Mouse (Mus musculus) urinary bladder, adult 18-20 months (tissue): ENCODE measurements around the gene Swt1.
A peak's percentile ranks its signal among the peaks of the same experiment; 100 is the strongest.
"Not testable (repeated sequence)": the region's sequence is repeated elsewhere in the genome, so short reads cannot be mapped to it uniquely, and the experiment has no call there.

Experiments
- DNase-seq, 2 experiments: peaks; one replicate each; pipeline ENCODE4 v3.0.0; 2022; ENCODE audit warnings: low spot score in 2 of 2, mixed read lengths in 2 of 2

Swt1 gene

DNA sequence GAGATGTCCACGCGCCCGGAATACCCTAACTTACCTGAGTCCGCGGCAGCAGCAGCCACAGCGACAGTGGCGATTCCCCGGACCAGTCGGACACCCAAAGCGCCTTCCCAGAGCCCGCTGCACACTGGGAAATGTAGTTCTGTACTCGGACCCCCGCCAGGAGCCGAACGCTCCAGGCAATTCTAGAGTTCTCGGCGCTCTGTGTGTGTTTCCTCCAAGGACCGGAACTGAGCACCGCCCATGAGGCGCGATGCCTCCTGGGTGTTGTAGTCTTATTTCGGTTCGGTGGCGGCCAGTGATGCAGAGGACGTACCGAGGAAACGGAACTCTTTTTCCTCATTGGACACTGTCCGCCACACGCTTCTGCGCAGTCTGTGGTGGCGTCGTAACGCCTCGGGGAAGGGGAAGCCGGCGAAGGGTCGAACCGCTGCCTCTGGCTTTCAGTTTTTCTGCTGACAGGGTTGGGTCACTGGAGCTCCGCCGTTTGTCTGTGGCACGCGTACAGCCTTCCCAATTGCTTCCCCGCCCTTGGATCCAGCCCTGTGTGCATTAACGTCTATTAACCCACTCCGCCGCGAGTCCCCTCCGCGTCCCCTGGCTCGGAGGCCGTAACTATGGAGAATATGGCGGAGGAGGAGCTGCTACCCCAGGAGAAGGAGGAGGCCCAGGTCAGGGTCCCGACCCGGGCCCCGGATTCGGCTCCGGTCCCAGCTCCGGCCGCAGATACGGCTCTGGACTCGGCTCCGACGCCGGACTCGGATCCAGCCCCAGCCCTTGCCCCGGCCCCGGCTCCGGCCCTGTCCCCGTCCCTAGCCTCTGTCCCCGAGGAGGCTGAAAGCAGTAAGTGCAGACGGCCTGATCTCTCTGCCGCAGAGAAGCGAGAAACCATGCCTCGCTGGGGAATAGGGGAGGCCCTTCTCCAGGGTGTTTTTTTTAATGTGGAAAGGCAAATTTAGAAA lies at the start of gene Swt1, which contains the start of gene Trmt1l:
Gene Swt1, minus strand, starts transcription at position 193 of the 959 bp plus-strand sequence.
Gene Trmt1l, plus strand, starts transcription at position 280 of the 959 bp plus-strand sequence.
- DNase-seq, result peak; percentile 91 to 98

DNA sequence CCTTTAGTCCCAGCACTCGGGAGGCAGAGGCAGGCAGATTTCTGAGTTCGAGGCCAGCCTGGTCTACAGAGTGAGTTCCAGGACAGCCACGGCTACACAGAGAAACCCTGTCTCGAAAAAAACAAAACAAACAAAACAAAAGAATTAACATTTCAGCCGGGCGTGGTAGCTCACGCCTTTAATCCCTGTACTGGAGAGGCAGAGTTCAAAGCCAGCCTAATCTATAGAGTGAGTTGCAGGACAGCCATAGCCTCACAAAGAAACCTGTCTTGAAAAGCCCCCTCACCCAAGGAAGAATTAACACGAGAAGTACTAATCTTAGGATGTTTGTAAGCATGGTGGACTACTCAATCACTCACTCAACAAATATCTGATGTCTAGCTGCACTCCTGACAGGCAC lies 44.1 kb upstream of the Swt1 start:
- not testable (repeated sequence) for DNase-seq

DNA sequence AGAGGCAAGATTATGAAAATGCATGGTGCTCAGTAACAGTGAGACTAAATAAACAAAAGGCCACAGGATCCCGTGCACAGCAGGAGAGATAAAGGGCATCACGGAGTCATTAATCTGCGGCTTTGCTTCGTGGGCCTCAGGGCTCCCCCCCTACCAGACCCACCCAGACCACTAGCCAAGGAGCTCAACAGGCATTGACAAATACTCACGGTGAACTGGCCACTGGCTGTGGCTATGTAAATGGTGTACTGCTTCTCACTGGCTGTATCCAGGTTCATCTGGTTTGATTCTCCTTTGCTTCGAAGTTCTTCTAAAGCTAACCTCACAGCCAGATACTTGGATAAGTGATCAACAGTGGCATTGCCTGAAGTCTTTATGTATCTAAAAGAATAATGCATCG lies 43.2 kb upstream of the Swt1 start:
- DNase-seq, result no peak

DNA sequence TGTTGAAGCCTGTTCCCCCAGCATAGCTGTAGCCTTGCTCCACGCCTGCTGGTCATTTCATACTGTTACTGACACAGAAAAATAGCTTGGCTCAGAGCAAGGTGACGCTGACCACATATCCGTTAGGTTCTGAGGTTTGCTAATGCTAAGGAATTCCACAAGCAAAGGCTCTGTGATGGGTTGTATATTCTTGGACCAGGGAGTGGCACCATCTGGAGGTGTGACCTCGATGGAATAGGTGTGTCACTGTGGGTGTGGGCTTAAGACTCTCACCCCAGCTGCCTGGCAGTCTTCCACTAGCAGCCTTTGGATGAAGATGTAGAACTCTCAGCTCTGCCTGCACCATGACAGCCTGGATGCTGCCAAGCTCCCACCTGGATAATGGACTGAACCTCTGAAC lies 38.3 kb upstream of the Swt1 start:
- DNase-seq, result no peak

DNA sequence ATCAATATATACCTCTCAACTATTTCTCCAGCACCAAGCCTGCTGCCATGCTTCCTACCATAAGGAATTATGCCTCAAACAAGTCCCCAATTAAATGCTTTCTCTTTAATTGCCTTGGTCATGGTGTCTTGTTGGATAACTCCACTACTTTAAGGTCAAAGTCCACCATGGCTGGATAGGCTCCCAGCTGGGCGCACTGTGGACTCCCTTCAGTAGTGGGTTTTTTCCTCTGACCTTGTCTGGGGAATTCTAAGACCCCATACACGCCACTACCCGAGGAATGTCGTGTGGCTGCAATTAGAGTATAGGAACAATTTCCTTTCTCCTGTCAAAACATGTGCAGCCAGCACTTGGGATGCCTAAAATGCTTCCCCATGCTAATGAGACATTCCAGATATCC lies 36.7 kb upstream of the Swt1 start:
- DNase-seq, result no peak

DNA sequence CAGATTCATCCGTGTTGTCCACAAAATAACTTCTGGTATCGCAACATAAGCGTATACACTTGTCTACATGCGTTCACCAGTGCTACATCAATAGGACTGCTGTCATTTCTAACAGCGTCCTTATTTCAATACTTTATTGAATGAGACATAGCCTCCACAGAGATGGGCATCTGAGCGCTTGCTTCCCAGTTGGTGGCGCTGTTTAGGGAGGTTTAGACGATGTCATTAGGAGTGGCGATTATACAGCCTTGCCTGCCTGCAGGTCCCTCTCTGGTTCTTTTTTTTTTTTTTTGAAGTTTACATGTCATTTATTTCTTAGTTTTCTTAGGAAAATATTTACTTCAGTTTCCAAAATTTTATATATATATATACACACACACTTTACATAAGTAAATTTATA lies 33.0 kb upstream of the Swt1 start:
- DNase-seq, result no peak

DNA sequence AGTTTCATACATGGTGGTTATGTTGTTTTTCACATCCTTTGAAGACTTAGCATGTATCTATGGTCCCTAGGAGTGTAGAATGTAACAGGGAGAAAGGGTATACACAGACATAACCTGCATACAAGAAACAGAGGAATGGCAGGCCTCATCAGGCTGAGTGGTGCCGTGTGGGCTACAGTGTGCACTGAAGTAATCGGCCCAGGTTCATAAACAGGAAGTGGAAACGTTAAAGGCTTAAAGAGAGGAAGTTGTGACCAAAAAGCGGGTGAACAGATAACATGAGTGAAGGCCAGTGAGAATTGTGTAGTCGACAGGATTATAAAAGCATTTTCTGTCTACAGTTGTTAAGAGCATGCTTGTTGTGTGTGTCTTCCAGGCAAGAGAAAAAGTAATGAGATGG lies 28.8 kb upstream of the Swt1 start:
- DNase-seq, result no peak

DNA sequence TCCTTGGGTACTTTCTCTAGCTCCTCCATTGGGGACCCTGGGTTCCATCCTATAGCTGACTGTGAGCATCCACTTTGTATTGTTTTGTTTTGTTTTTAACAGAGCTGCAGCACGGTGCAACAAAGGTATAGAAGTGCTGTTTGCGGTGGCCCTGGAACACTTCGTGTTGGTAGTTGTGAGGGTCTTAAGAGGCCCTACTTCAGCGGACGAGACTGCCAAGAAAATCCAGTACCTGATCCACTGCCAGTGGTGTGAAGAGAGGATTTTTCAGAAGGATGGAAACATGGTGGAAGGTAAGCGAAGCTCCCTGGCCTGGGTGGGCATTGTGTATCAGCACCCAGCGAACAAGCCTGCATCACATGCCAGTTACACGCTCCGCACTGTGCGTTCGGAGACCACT lies 23.7 kb upstream of the Swt1 start:
- DNase-seq, result no peak

DNA sequence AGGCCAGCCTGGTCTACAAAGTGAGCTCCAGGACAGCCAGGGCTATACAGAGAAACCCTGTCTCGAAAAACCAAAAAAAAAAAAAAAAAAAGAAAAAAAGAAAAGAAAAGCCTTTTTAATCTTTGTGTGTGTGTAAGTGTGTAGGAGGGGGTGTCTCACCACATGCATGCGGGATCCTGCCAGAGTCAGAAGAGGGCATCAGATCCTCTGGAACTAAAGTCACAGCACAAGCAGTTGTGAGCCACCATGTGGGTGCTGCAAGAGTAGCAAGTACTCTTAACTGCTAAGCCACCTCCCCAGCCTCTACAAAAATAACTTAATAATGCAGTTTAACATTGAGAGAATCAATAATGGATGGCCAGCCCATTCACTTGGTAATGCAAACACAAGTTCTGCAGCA lies 22.6 kb upstream of the Swt1 start:
- DNase-seq, result no peak

DNA sequence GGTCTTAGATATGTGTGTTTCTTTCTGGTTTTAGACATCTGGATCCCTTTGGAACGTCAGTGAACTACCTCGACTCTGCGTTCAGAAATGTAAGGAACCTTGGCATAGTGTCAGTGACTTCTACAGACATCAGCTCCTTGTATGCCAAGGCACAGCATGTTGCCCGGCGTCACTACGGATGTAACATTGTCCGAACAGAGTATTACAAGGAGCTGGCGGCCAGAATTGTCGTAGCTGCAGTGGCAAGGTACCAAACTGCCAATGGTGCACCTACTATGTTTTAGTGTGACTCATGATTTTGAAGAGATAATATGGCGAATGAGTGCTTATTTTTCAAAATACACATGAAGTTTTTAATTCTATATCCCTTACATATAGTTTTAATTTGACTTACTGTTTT lies 21.6 kb upstream of the Swt1 start:
- DNase-seq, result no peak

DNA sequence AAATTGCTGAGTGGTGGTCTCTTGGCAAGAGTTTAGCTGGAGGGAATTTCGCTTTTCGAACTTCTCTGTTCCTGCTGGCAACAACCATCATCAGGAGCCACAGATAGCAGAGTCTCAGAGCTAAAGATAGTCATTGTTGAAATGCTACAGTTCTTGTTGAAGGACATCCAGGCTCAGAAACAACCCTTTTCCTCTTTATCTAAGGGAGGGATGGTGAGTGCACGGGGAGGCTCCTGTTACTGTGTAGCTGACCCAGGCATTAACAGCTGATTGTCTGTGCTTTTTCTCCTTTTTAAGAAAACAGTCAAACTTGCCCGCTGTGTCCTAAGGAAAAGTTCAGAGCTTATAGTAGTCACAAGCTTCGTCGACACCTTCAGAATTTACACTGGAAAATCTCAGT lies 7.2 kb upstream of the Swt1 start:
- DNase-seq, result no peak

DNA sequence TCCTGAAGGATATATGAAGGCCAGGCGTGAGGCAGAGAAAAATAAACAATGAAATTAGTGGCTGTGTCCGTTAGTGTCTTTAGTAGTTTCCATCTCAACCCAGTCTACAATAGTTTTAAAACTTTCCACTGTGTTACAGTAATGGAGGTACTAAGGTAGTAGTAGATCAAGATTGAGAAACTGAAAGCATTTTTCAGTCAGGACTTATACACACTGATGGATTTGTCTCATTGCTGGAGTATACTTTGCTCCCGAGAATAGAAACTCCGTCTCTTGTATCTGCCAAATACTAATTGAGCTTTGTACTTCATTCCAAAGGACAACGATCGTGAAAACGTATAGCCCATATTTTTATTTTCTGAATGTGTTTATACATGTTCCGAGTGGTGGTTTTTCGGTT lies 1.1 kb upstream of the Swt1 start:
- no peak for DNase-seq

DNA sequence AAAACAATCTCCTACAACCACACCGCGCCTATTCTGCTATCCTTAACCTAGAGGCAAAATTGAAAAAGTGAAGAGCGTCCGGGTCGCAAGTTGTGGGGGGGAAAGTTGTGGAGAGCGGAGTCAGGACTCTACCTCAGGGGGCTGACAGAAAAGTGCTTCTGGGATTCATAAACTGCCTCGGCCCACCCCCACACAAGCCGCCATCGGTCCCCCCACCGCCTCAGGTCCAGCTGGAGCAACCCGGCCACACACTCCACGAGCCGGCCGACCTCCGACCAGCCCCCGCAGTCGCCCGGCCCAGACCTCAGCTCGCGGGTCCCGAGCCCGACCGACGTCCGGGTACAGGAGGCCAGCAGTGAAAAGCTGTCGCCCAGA lies 380 bp downstream of the Swt1 start:
- no peak for DNase-seq

DNA sequence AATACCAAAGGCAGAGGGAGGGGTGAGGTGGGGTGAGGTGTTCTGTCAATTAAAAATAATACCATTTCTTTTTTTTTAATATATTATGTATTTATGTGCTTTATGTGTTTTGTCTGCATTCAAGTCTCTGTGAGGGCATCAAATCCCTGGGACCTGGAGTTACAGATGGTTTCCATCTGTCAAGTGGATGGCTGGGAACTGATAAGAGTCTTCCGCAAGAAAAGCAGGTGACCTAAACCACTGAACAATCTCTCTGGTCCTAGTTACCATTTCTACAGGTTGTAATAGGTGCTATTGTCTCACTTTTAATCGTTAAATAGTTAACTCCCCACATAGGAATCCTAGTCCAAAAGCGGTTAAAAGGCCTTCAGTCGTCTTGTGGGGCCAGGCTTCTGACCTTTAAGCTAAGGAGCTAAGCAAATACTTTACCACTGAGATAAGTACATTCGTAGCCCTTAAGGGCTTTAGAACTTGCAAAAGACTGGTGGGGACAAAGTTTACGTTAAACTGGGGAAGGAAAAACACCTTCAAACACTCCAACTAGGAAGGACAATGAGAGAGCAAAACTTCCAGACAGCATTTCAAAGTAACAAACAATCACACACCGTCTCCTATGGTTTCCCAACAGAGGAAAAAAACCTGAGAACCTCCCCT lies 1.2 kb downstream of the Swt1 start:
- DNase-seq, result no peak

DNA sequence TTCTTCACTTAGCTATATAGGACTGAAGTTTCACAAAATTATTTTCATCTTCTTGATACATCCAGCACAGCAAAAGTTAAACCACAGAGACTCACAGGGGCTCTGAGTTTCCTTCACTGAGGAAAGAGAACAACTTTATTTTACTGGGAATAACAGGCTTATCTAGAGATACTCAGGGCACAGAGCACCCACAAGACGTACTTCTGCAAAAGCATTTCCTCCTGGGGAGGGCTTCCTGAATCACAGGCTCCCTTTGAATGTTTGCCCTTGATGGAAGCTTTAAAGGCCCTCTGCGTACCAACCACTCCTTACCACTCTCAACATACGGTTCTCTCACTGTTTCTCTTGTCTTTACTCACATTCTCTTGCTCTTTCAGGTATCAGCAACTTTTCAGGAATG lies 6.1 kb downstream of the Swt1 start:
- DNase-seq, result no peak

DNA sequence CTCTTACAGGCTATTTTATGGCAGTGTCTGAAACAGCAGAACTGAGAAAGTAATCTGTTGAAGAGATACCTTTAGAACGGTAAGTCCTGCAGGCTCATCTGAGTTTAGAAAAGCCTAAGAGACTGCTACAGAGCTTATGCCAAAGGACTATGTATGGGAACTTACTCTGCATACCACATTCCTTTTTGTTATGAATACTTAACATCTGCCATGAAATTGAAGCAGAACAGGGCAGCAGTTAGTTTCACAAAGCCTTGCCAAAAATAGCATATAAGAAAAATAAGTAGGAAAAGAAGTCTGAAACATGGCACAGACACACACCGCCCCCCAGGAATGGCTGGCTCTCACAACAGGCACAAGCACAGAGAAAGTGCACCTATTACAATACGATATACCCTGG lies 18.4 kb downstream of the Swt1 start:
- no peak for DNase-seq

DNA sequence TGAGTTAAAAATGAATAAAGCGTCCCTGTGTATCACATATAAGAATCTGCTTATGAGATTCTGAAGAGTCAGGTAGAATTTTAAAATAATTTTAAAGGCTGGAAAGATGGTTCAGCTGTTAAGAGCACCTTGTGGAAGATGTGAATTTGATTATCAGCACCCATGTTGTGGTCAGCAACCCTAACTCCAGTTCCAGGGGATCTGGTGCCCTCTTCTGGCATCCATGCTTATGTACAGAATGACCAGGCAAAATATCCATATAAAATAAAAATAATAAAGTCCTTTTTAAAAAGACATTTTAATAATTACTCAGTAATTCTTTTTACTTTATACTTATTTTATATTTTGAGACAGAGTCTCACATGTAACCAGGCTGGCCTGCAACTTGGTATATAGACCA lies 38.2 kb downstream of the Swt1 start:
- no peak for DNase-seq

DNA sequence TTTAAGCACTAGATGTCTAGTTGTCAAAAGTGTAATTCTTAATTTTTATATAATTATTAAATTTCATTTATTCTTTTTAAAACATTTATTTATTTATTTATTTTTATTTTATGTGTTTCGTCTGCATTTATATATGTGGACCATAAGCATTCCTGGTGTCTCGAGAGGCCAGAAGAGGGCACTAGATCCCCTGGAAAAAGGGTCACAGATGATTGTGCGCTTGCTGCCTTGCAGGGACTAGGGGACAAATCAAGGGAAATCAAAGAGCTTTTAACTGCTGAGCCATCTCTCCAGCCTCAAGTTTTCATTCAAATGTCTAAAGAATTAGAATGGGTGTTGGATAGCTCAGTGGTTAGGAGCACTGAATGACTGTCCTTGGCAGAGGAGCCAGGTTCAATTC lies 50.9 kb downstream of the Swt1 start:
- no peak for DNase-seq

DNA sequence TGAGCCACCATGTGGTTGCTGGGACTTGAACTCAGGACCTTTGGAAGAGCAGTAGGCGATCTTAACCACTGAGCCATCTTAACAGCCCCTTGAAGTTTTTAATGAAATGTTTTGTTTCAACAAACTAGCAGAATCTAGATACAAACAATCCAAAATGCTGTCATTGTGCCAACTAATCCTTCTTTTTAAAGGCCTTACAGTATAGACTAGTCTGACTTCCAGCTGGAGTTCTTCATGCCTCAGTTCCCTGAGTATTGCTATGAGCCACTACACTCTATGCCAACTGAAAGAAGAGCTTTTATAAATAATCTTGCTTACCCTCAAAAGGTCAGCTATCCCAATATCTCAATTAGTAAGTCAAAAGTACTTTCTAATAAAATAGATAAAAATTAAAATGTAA lies 55.4 kb downstream of the Swt1 start:
- no peak for DNase-seq

DNA sequence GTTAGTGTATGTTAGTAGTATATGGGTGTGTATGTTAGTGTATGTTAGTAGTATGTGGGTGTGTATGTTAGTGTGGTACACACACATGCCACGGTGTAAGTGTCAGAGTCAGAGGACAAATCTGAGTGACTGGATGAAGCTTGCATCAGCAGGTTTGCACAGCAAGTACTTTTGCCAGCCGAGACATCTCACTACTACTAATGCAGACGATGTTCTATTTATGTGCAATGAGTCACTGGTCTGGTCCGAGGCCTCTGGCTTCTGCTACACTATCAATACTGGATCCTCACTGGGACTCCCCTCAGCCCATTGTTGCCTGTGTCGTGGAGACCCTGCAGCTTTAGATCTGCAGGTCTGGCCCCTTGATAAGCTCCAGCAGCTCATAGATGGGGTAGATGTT lies 56.7 kb downstream of the Swt1 start:
- no peak for DNase-seq

DNA sequence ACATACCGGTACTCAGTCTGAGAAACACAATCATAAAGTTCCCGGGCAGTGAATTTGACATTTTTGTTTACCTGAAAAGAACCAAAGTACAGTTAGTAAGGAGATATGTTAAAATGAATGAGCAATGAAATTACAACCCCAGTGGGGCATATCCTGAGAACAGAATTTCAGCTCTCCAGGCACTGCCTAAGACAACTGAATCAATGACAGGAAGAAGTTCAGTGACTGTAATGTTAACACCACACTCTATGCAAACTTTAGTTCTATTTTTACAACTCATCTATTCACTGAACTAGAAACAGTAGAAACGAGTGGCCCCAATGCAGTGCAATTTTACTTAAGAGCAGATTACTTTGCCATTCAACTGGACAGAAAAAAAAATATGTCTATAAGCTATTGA lies 57.7 kb downstream of the Swt1 start:
- no peak for DNase-seq

DNA sequence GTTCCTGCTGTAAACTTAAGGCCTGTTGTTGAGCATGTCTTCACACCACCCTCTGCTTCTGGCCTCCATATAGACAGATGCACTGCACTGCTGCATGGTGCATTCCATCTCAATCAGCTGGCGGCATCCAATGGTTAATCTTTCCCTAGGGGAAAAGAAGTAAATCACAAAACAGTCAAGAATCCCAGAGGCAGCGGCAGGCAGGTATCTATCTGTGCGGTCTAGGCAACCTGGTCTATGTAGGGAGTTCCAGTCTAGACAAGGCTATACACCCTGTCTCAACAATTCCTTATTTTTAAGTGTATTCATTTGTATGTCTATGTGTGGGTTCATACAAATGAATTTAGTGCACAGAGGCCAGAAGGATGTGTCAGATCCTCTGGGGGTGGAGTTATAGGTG lies 59.8 kb downstream of the Swt1 start:
- no peak for DNase-seq

DNA sequence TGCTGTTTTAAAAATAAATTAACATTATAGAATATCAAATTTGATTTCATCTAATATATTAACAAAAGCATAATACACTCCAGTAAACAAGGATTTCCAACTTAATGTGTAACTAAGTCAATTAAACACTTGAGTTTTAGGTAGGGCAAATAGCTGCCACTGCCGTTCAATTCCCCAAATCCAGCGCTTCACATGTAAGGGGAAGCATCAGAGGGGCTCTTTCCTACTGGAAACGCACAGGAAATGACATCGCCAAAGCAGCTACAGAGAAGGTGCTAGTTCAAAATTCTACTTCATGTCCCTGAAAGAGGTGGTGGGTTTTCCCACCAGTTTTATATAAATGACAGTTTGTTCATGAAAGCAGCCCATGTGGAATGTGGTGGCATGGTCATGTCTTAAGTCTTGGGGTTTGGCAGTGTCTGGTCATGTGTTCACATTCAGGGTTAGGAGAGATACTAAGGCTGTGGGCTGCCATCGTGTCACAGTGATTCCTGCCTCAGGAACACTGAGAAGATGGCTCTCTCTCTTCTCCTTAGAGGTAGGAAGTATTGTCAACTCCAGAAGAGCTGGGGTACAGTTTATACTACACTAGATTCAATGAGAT lies 60.4 kb downstream of the Swt1 start:
- DNase-seq, result no peak
